In genomic region chr13:4935940-4936339, GRCm38 (mm10) we compare ENCODE assay signal across 18 mouse cellular contexts.
A peak's percentile ranks its signal among the peaks of the same experiment; 100 is the strongest.
DNase-seq lines count a peak whose midpoint lies in the region; ATAC-seq and TF ChIP-seq lines count a peak whose summit lies in the region.
"Had no signal": no experiment of that assay in that cellular context is flagged by ENCODE, and none has a peak within 500 bp of the region (broad histone marks: within the 10 kb centered on the region; RNA-seq: fewer than 3 reads in every experiment).

No protein-coding gene starts in this region.

- no peak for TF ChIP-seq POLR2A in myocyte (IDR thresholded peaks at IDR 0.05; ENCODE audit: insufficient read length, low read depth)

- H3K27ac ChIP-seq in liver, embryonic 12.5 days = no peak overlapping the region
- H3K27ac ChIP-seq in heart, embryonic 11.5 days (ENCODE audit: low read depth, low read length) = no peak overlapping the region
- H3K27ac ChIP-seq: embryonic facial prominence, embryonic 12.5 days; forebrain, embryonic 15.5 days; heart, embryonic 13.5 days; hindbrain, embryonic 15.5 days had no signal

- no peak overlapping the region for H3K9ac ChIP-seq in liver, embryonic 12.5 days
- H3K9ac ChIP-seq in heart, embryonic 11.5 days (ENCODE audit: low read depth, low read length) = no peak overlapping the region
- H3K9ac ChIP-seq: embryonic facial prominence, embryonic 12.5 days; forebrain, embryonic 15.5 days; heart, embryonic 13.5 days; hindbrain, embryonic 15.5 days had no signal

- H3K27me3 ChIP-seq in myocyte (ENCODE audit: control insufficient read depth, insufficient read depth, insufficient read length) = no peaks in the 10 kb centered on the region
- no peaks in the 10 kb centered on the region for H3K27me3 ChIP-seq in liver, embryonic 12.5 days (replicated peaks)
- no peaks in the 10 kb centered on the region for H3K27me3 ChIP-seq in heart, embryonic 11.5 days (ENCODE audit: control insufficient read depth, insufficient read depth, low read length)
- H3K27me3 ChIP-seq: embryonic facial prominence, embryonic 12.5 days; forebrain, embryonic 15.5 days; heart, embryonic 13.5 days; hindbrain, embryonic 15.5 days had no signal

- no peaks in the 10 kb centered on the region for H3K4me1 ChIP-seq in liver, embryonic 12.5 days
- no peaks in the 10 kb centered on the region for H3K4me1 ChIP-seq in heart, embryonic 11.5 days (ENCODE audit: control insufficient read depth, insufficient read depth, low read length)
- H3K4me1 ChIP-seq: embryonic facial prominence, embryonic 12.5 days; forebrain, embryonic 15.5 days; hindbrain, embryonic 15.5 days had no signal

- no peaks in the 10 kb centered on the region for H3K9me3 ChIP-seq in liver, embryonic 12.5 days (replicated peaks)
- no peaks in the 10 kb centered on the region for H3K9me3 ChIP-seq in heart, embryonic 11.5 days (replicated peaks; ENCODE audit: control insufficient read depth, low read length)
- H3K9me3 ChIP-seq: embryonic facial prominence, embryonic 12.5 days; forebrain, embryonic 15.5 days; heart, embryonic 13.5 days; hindbrain, embryonic 15.5 days had no signal

- H3ac ChIP-seq in myocyte (ENCODE audit: control insufficient read depth, insufficient read length) = no peak overlapping the region

- no peaks in the 10 kb centered on the region for H3K36me3 ChIP-seq in myocyte (ENCODE audit: control insufficient read depth, insufficient read depth)
- H3K36me3 ChIP-seq in liver, embryonic 12.5 days = no peaks in the 10 kb centered on the region
- no peaks in the 10 kb centered on the region for H3K36me3 ChIP-seq in heart, embryonic 11.5 days (ENCODE audit: control insufficient read depth, insufficient read depth, low read length)
- H3K36me3 ChIP-seq: embryonic facial prominence, embryonic 12.5 days; forebrain, embryonic 15.5 days; heart, embryonic 13.5 days; hindbrain, embryonic 15.5 days had no signal

- ATAC-seq in liver, embryonic 12.5 days = no peak
- ATAC-seq in heart, embryonic 11.5 days (replicated peaks; ENCODE audit: insufficient number of reproducible peaks, low FRiP score, low TSS enrichment) = no peak
- ATAC-seq: activated CD4-positive, CD25-positive, alpha-beta regulatory T cell, adult 4 months; forebrain, embryonic 15.5 days; intestine, embryonic 16.5 days had no signal

- no peak overlapping the region for H3K4me3 ChIP-seq in myocyte
- H3K4me3 ChIP-seq in liver, embryonic 12.5 days = no peak overlapping the region
- no peak overlapping the region for H3K4me3 ChIP-seq in heart, embryonic 11.5 days (ENCODE audit: low read depth, low read length)
- H3K4me3 ChIP-seq: embryonic facial prominence, embryonic 12.5 days; forebrain, embryonic 15.5 days; heart, embryonic 13.5 days; hindbrain, embryonic 15.5 days had no signal

- no peaks in the 10 kb centered on the region for H3K79me2 ChIP-seq in myocyte (ENCODE audit: control insufficient read depth, insufficient read depth)

- 51% methylated on average over 4 of the region's 4 CpGs for WGBS in liver, embryonic 12.5 days (ENCODE audit: insufficient replicate concordance)
- 68% methylated on average over 4 of the region's 4 CpGs for WGBS in heart, embryonic 11.5 days (ENCODE audit: insufficient replicate concordance)

- H3K4me2 ChIP-seq in myocyte (ENCODE audit: low read depth) = peak overlapping the region; percentile 30
- H3K4me2 ChIP-seq in liver, embryonic 12.5 days = no peak overlapping the region
- H3K4me2 ChIP-seq in heart, embryonic 11.5 days = no peak overlapping the region
- H3K4me2 ChIP-seq: embryonic facial prominence, embryonic 12.5 days; forebrain, embryonic 15.5 days; heart, embryonic 13.5 days; hindbrain, embryonic 15.5 days had no signal

- DNase-seq in adrenal gland, postnatal 25 days = peak; percentile 4
- no peak for DNase-seq in adrenal gland, adult 18-20 months (ENCODE audit: low spot score in 2 of 2)
- DNase-seq in 416B (ENCODE audit: low read depth) = peak; percentile 35
- peak; percentile 29 for DNase-seq in brain, adult 2 months (ENCODE audit: low read depth, low spot score)
- DNase-seq: adrenal gland, adult 2 months; cerebellum, adult 18-20 months; cerebellum, postnatal 14 days; gastrocnemius, postnatal 25 days; heart, postnatal 36 days had no signal

TF ChIP-seq in myocyte, 11 proteins besides CTCF, POLR2A, EP300 and RAD21:
- TF ChIP-seq POLR2AphosphoS2 (IDR thresholded peaks at IDR 0.05; ENCODE audit: insufficient read length, low read depth) (no peak), MYOD1 (IDR thresholded peaks at IDR 0.05; ENCODE audit: control insufficient read depth in 1 of 3, insufficient read length in 2 of 3, low read depth in 2 of 3) (peak in 1 of 3 experiments; percentile 12), SRF (IDR thresholded peaks at IDR 0.05; ENCODE audit: control insufficient read depth, insufficient read length, low read depth) (no peak)
TF ChIP-seq in myocyte: peak in this region for 1.

Comparison
In these comparisons a context has a peak if more than half of its experiments do, and no peak if none do; other contexts are left out.
1. DNase-seq: peak in adrenal gland, postnatal 25 days (single experiment), 416B (single experiment) and brain, adult 2 months (single experiment); none in adrenal gland, adult 18-20 months (0 of 2).